Mouse (Mus musculus) heart, adult 18-20 months (tissue): Measurements from ENCODE around the gene Klk1b11. TPM values are rescaled to one million over a fixed set of nuclear protein-coding genes. Genes with fewer than 3 reads are reported as not detected.
A peak's percentile ranks its signal among the peaks of the same experiment; 100 is the strongest.
"Not testable (repeated sequence)": the region's sequence is repeated elsewhere in the genome, so short reads cannot be mapped to it uniquely, and the experiment has no call there.

ENCODE experiments used
- DNase-seq, 2 experiments: peaks; one replicate each; pipeline ENCODE4 v3.0.0; 2021 to 2022; ENCODE audit warnings: mixed read lengths in 1 of 2
- long read RNA-seq, 2 experiments: library from polyadenylated mRNA; stranded (forward); transcript quantifications; one replicate each; pipeline ENCODE4 v2.0.0; 2021
- total RNA-seq, 2 experiments: library from RNA; stranded (reverse); gene quantifications; 2 replicates each; pipeline ENCODE4 v1.2.3; 2021

The Klk1b11 gene
- not detected for total RNA-seq
- long read RNA-seq, experiment 1: 0 reads
- long read RNA-seq, experiment 2: 0 reads

DNA sequence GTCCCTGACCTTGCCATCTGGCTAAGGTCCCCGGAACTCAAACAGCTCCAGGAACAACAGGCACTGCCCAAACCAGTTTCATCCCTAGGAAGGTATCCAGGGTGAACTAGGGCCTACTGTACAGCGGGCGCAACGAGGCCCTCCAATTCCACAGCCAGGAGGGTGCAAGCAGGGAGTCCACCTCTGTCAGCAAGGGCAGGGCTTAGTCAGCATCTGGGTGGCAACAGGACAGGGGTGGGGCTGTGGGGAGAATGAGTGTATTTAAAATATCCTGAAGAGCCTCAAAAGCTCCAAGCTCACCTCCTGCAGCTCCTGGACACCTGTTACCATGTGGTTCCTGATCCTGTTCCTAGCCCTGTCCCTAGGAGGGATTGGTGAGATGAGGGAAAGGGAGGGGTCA is at the start of gene Klk1b11:
Gene Klk1b11, plus strand, starts transcription at position 301 of the 400 bp plus-strand sequence.
- not testable (repeated sequence) for DNase-seq

DNA sequence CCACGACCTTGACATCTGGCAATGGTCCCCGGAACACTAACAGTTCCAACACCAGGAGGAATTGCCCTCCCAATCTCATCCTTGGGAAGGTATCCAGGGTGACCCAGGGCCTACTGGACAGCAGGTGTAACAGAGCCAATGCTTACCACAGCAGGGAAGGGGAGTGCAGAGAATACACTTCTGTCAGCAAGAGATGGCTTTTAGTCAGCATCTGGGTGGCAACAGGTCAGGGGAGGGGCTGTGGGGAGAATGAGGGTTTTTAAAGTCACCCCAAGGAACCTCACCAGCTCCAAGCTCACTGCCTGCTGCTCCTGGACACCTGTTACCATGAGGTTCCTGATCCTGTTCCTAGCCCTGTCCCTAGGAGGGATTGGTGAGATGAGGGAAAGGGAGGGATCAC is 45.3 kb upstream of the Klk1b11 start, which contains the start of gene Klk1b8:
Gene Klk1b8, plus strand, starts transcription at position 301 of the 400 bp plus-strand sequence.
- no peak for DNase-seq

DNA sequence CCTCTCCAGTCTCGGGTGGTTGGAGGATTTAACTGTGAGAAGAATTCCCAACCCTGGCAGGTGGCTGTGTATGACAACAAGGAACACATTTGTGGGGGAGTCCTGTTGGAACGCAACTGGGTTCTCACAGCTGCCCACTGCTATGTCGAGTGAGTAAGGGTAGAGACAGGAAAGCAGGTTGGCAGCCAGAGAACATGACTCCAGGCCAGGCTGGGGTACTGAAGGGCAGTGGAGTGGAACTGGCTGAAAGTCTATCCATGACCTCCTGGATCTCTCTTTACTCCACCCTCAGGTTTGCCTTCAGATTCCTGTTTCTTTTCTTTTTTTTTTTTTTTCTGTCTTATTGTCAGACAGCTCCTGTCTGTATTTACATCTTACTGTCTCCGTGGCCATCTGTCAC is 43.0 kb upstream of the Klk1b11 start:
- no peak for DNase-seq

DNA sequence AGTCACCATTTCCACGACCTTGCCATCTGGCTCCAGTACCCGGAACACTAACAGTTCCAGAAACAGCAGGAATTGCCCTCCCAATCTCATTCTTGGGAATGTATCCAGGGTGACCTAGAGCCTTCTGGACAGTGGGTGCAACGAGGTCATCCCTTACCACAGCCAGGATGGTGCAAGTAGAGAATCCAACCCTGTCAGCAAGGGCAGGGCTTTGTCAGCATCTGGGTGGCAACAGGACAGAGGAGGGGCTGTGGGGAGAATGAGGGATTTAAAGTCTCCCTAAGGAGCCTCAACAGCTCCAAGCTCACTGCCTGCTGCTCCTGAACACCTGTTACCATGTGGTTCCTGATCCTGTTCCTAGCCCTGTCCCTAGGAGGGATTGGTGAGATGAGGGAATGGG is 29.2 kb upstream of the Klk1b11 start, which contains the start of gene Klk1b1:
Gene Klk1b1, plus strand, starts transcription at position 301 of the 400 bp plus-strand sequence.
- DNase-seq: no peak

DNA sequence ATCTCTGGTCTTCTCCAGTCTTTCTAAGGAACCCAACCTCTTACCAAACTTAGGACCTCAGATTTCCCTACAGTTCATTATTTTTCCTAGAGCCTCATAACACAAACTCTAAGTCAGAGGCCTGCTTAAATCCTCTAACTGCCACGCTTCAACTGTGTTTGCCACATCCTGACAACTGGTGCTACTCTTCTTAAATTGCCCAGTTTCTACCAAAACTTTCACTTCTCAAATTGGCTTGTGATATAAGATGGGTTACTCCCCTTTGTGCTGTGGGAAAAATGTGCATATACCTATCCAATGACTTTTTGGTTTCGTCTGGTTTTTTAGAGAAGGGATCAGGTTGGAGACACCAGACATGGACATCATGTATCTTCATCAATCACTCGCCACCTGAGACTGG is 28.6 kb upstream of the Klk1b11 start:
- DNase-seq: no peak

DNA sequence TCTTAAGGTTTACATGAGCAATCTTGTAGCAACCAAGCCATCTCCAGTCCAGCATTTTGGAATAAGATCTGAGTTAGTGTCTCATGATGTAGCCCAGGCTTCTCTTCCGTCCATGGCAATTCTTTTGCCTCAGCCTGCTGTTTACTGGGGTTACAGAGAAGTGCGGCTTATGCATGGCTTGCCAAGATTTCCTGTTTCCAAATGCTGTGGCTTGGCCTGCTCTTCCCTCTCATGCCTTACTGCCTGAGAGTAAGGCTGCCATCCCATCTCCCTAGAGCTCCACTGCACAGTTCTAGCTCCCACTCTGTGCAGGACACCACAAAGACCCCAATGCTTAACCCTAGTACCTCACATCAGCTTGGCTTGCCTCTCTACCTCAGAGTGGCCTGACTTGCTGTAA is 28.1 kb upstream of the Klk1b11 start:
- DNase-seq: no peak

DNA sequence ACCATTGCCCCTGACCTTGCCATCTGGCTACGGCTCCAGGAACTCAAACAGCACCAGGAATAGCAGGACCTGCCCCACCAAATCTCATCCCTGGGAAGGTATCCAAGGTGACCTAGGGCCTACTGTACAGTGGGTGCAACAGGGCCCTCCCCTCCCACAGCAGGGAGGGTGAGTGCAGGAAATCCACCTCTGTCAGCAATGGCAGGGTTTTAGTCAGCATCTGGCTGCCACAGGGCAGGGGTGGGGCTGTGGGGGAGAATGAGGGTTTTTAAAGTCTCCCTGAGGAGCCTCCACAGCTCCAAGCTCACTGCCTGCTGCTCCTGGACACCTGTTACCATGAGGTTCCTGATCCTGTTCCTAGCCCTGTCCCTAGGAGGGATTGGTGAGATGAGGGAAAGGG is 19.9 kb upstream of the Klk1b11 start, which contains the start of gene Klk1b9:
Gene Klk1b9, plus strand, starts transcription at position 301 of the 400 bp plus-strand sequence.
- not testable (repeated sequence) for DNase-seq

DNA sequence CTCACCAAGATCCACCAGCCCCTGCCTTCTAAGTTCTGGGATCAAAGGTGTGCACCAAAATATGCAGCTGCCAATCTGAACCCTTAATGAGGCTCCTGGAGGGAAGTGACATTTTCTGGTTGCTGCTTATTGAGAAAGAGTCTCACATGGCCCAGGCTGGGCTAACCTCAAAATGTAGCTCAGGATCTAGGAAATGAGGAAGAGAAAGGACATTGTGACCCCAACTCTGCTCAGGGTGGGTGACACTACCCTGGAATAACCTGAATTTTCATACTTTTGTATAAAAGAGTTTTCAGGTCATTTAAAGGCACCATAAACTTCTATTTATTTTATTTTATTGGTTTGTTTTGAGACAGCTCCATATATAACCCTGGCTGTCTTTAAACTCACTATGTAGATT is 10.0 kb upstream of the Klk1b11 start:
- no peak for DNase-seq

DNA sequence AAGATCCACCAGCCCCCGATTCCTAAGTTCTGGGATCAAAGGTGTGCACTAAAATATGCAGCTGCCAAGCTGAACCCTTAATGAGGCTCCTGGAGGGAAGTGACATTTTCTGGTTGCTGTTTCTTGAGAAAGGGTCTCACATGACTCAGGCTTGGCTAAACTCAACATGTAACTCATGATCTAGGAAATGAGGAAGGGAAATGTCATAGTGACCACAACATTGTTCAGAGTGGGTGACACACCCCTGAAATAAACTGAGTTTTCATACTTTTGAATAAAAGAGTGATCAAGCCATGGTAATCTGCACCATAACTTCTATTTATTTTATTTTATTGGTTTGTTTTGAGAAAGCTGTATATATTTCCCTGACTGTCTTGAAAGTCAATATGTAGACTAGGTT is 856 bp upstream of the Klk1b11 start:
- not testable (repeated sequence) for DNase-seq

DNA sequence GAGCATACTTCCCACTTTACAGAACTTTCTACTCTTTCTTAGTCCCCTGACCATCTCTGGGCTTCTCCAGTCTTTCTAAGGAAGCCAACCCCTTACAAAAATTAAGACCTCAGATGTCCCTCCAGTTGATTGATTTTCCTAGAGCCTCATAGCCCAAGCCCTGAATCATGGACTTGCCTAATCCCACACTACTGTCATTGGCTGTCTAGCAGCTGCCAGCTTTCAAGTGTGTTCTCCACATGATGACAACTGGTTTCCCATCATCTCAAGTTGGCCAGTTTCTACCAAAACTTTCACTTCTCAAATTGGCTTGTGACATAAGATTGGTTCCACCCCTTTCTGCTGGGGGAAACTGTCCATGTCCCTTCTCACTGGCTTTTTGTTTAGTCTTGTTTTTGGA is 9.2 kb downstream of the Klk1b11 start:
- DNase-seq: no peak

DNA sequence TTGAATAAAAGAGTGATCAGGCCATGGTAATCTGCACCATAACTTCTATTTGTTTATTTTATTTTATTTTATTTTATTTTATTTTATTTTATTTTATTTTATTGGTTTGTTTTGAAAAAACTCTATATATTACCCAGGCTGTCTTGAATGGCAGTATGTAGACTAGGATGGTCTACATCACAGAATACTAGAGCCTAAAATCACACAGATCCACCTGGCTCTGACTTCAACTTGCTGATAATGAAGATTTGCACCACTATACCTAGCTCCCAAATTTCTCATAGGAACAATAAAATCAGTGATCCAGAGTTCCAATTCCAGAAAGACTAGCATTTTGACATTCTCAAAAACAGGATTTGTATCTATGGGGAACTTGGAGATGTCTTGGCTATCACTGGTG is 16.2 kb downstream of the Klk1b11 start, which contains the start of gene Klk1b26:
Gene Klk1b26, plus strand, starts transcription at position 301 of the 400 bp plus-strand sequence.
- not testable (repeated sequence) for DNase-seq

DNA sequence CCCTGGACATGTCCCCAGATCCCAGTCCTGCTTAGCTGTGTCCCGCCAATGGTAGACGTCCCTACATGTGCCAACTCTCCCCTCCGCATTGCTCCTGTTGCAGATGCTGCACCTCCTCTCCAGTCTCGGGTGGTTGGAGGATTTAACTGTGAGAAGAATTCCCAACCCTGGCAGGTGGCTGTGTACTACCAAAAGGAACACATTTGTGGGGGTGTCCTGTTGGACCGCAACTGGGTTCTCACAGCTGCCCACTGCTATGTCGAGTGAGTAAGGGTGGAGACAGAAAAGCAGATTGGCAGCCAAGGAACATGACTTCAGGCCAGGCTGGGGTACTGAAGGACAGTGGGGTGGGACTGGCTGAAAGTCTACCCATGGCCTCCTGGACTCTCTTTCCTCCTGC is 19.0 kb downstream of the Klk1b11 start:
- DNase-seq: peak; percentile 10 to 25

DNA sequence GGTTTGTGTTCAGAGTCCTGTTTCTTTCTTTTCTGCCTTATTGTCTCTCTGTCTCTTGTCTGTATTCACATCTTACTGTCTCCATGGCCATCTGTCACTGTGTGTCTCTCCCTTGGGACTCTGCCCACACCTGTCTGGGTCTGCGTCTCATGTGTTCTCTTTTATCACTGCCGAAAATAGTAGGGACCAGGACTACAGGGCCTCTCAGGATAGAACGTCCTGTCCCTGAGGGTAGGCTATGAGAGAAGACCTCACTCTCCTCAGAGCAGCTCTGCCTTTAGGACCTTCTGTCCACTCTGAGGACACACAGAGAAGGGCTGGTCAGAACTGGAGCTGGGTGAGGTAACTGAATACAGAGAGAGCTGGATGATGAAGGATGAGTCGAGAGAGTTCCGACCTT is 19.4 kb downstream of the Klk1b11 start:
- peak; percentile 13 to 46 for DNase-seq

Other genes with a start within 250 kb of the Klk1b11 start
- not detected for gene Klk12, start 227.0 kb upstream of the Klk1b11 start, total RNA-seq
- under 1 TPM in 1 of 2 experiments, not detected in 1; 0.30 TPM for gene Klk11, start 221.3 kb upstream of the Klk1b11 start, total RNA-seq
- under 1 TPM; 0.20 to 0.49 TPM for gene Klk10, start 214.8 kb upstream of the Klk1b11 start, total RNA-seq
- gene Klk9, start 204.0 kb upstream of the Klk1b11 start, total RNA-seq: not detected
- gene Klk8, start 198.3 kb upstream of the Klk1b11 start, total RNA-seq: 10 to 100 TPM in 1 of 2 experiments, 1 to 10 TPM in 1; 8.9 to 10.2 TPM
- gene Klk7, start 184.6 kb upstream of the Klk1b11 start, total RNA-seq: not detected
- not detected for gene Klk6, start 171.4 kb upstream of the Klk1b11 start, total RNA-seq
- not detected for gene Klk5, start 153.9 kb upstream of the Klk1b11 start, total RNA-seq
- not detected for gene Klk4, start 114.7 kb upstream of the Klk1b11 start, total RNA-seq
- not detected for gene Klk15, start 62.1 kb upstream of the Klk1b11 start, total RNA-seq
- not detected for gene Klk1b8, start 45.2 kb upstream of the Klk1b11 start, total RNA-seq
- gene Klk1b1, start 29.1 kb upstream of the Klk1b11 start, total RNA-seq: not detected
- gene Klk1b9, start 19.8 kb upstream of the Klk1b11 start, total RNA-seq: not detected
- 1 to 10 TPM; 2.8 to 4.1 TPM for gene Klk1b26, start 16.3 kb downstream of the Klk1b11 start, total RNA-seq
- not detected for gene Klk1b27, start 56.4 kb downstream of the Klk1b11 start, total RNA-seq
- not detected for gene Klk1b21, start 106.5 kb downstream of the Klk1b11 start, total RNA-seq
- not detected for gene Klk1b22, start 116.8 kb downstream of the Klk1b11 start, total RNA-seq
- not detected for gene Klk1b16, start 140.9 kb downstream of the Klk1b11 start, total RNA-seq
- not detected for gene Klk1b24, start 192.4 kb downstream of the Klk1b11 start, total RNA-seq
- gene Klk1b3, start 202.3 kb downstream of the Klk1b11 start, total RNA-seq: not detected
- not detected for gene Klk1b4, start 211.6 kb downstream of the Klk1b11 start, total RNA-seq
- not detected for gene Klk1b5, start 220.1 kb downstream of the Klk1b11 start, total RNA-seq
- under 1 TPM in 1 of 2 experiments, not detected in 1; 0.60 TPM for gene Klk1, start 229.5 kb downstream of the Klk1b11 start, total RNA-seq
- not detected for gene Gm36864, start 240.3 kb downstream of the Klk1b11 start, total RNA-seq